Mouse (Mus musculus): ENCODE measurements at regions not wholly inside any gene's neighbourhood (a gene's known extent, or its start where the extent isn't known, plus 50 kb on each side); places are given as distances from the start of the nearest gene placed in this dataset.

GRCm38 (mm10) chr9:120733681-120734465 is 162.6 kb downstream of the Rpl14 start:
- no peak; the same call in 1 of the 2 replicates for ATAC-seq (replicated peaks; ENCODE audit: low FRiP score)
- Histone ChIP-seq H3K27ac (peak overlapping the region; percentile 6; the same call in 1 of the 2 replicates), H3K27me3 (no peaks in the 10 kb centered on the region), H3K4me1 (peaks cover 38% of the 10 kb centered on the region), H3K9ac (no peak overlapping the region), H3K4me3 (replicated peaks) (no peak overlapping the region), H3K4me2 (no peak overlapping the region), H3K36me3 (no peaks in the 10 kb centered on the region), H3K9me3 (replicated peaks) (no peaks in the 10 kb centered on the region)
- 36% methylated on average over 11 of the region's 11 CpGs for WGBS

DNA sequence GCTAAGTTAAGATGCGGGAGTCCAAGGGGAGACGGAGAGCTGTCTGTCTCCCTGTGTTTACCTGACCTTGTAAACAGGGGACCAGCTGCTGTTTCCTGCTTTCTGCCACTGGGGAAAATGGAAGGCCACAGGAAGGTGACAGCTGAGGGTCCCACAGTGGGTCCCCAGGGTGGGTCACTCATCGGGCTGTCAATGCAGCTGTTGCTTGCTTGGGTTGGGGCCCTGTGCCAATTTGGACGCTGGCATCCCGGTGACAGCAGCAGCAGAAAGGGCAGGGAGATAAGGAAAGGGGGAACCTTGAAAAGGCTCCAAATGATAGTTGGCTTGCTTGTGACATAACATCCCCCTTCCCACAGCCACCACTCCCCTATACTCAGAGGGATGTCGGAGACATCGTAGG is 164.0 kb downstream of the Rpl14 start:
- H3K27ac ChIP-seq = no peak overlapping the region
- no peaks in the 10 kb centered on the region for H3K9me3 ChIP-seq (replicated peaks)
- no peak overlapping the region for H3K4me3 ChIP-seq (replicated peaks)
- H3K4me2 ChIP-seq = no peak overlapping the region
- WGBS = 75% methylated on average over 7 of the region's 7 CpGs
- ATAC-seq (replicated peaks; ENCODE audit: low FRiP score) = no peak
- H3K9ac ChIP-seq = no peak overlapping the region
- peaks cover 51% of the 10 kb centered on the region for H3K4me1 ChIP-seq
- no peaks in the 10 kb centered on the region for H3K27me3 ChIP-seq
- H3K36me3 ChIP-seq = no peaks in the 10 kb centered on the region

DNA sequence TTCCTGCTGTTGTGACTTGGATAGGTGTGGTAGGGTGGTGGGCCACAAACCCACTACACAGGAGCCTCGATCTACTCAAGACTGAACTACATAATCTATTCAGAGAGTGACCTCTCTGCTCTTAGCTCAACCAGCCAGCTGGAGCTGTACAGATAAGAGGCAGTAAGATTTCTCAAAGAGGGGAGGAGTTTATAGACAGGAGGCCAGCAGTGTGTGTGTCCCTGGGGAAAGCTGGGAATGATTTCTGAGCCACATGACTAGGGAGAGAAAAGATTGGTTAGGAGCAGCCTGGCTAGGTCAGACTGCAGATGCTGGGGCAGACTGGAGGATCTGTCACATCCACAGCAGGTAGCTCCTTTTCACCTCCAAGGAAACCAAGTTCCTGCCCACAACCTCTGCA is 166.7 kb downstream of the Rpl14 start:
- no peaks in the 10 kb centered on the region for H3K27me3 ChIP-seq
- no peak overlapping the region for H3K9ac ChIP-seq
- H3K4me3 ChIP-seq (replicated peaks) = no peak overlapping the region
- 41% methylated on average over 1 of the region's 1 CpGs for WGBS
- no peak overlapping the region for H3K4me2 ChIP-seq
- H3K9me3 ChIP-seq (replicated peaks) = no peaks in the 10 kb centered on the region
- no peak for ATAC-seq (replicated peaks; ENCODE audit: low FRiP score)
- H3K36me3 ChIP-seq = no peaks in the 10 kb centered on the region
- no peak overlapping the region for H3K27ac ChIP-seq
- peaks cover 41% of the 10 kb centered on the region for H3K4me1 ChIP-seq

GRCm38 (mm10) chr9:120739199-120739952 is 168.1 kb downstream of the Rpl14 start:
- no peaks in the 10 kb centered on the region for H3K27me3 ChIP-seq
- H3K9me3 ChIP-seq (replicated peaks) = no peaks in the 10 kb centered on the region
- H3K4me2 ChIP-seq = no peak overlapping the region
- H3K36me3 ChIP-seq = no peaks in the 10 kb centered on the region
- 42% methylated on average over 14 of the region's 14 CpGs for WGBS
- peak overlapping the region; percentile 72 for H3K27ac ChIP-seq
- peak; percentile 58; the same call in 1 of the 2 replicates for ATAC-seq (replicated peaks; ENCODE audit: low FRiP score)
- no peak overlapping the region for H3K4me3 ChIP-seq (replicated peaks)
- H3K4me1 ChIP-seq = peaks cover 27% of the 10 kb centered on the region
- no peak overlapping the region for H3K9ac ChIP-seq

DNA sequence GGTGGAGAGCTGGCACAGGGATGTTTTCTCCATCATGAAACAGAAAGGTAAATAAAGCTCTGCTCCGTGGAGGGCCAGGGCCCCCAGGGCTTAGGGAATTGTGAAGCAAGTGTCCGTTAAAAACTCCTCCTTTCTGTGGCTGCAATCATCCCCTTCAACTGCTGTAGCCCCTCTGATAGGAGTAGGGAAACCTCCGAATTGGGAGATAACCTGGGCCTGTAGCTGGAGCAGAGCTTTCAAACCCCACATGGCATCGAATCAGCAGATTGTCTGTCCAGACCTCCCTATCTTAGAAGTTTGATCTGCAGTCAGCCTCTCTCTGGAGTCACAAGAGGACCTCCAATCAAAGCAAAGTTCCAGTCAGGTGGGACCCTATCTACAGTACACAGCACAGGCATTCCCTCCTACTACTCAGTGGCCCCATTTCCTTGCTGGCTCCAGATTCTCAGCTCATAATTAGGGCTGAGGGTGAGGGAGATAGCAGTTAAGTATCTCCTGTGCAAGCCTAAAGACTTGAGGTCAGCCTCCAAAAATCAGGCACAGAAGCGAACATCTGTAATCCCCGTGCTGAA is 168.8 kb downstream of the Rpl14 start:
- Histone ChIP-seq H3K27ac (peak overlapping the region; percentile 72), H3K4me3 (replicated peaks) (no peak overlapping the region), H3K9ac (no peak overlapping the region), H3K9me3 (replicated peaks) (no peaks in the 10 kb centered on the region), H3K36me3 (no peaks in the 10 kb centered on the region), H3K4me1 (peaks cover 21% of the 10 kb centered on the region), H3K27me3 (no peaks in the 10 kb centered on the region), H3K4me2 (no peak overlapping the region)
- ATAC-seq (replicated peaks; ENCODE audit: low FRiP score) = no peak
- WGBS = 39% methylated on average over 6 of the region's 6 CpGs

DNA sequence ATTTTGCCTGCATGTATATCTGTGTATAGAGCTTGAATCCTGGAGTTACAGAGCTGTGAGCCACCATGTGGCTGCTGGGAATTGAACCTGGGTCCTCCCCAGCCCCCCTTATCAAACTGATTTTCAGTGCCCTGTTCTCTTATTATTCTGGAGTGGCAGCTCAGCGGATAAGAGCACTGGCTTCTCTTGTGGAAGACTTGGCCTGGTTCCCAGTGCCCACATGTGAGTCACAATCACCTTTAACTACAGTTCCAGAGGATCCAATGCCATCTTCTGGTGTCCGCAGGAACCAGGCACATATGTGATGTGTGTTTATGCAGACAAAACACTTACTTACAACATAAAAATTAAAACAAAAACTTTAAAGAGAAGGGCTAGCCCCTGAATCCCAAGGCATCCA is 170.3 kb downstream of the Rpl14 start:
- H3K4me3 ChIP-seq (replicated peaks) = no peak overlapping the region
- no peaks in the 10 kb centered on the region for H3K9me3 ChIP-seq (replicated peaks)
- peaks cover 16% of the 10 kb centered on the region for H3K4me1 ChIP-seq
- H3K27ac ChIP-seq = no peak overlapping the region
- no peaks in the 10 kb centered on the region for H3K36me3 ChIP-seq
- 89% methylated on average over 2 of the region's 2 CpGs for WGBS
- H3K27me3 ChIP-seq = no peaks in the 10 kb centered on the region
- H3K4me2 ChIP-seq = no peak overlapping the region
- no peak for ATAC-seq (replicated peaks; ENCODE audit: low FRiP score)
- no peak overlapping the region for H3K9ac ChIP-seq

GRCm38 (mm10) chr9:120743455-120743854 is 172.2 kb downstream of the Rpl14 start:
- no peaks in the 10 kb centered on the region for H3K36me3 ChIP-seq
- H3K4me3 ChIP-seq (replicated peaks) = no peak overlapping the region
- H3K9ac ChIP-seq = no peak overlapping the region
- H3K27ac ChIP-seq = no peak overlapping the region
- WGBS = 69% methylated on average over 9 of the region's 9 CpGs
- H3K27me3 ChIP-seq = no peaks in the 10 kb centered on the region
- no peaks in the 10 kb centered on the region for H3K9me3 ChIP-seq (replicated peaks)
- H3K4me1 ChIP-seq = peaks cover 16% of the 10 kb centered on the region
- H3K4me2 ChIP-seq = no peak overlapping the region
- no peak for ATAC-seq (replicated peaks; ENCODE audit: low FRiP score)

- no peaks in the 10 kb centered on the region for H3K9me3 ChIP-seq (replicated peaks)
- H3K27ac ChIP-seq = no peak overlapping the region
- no peak overlapping the region for H3K9ac ChIP-seq
- no peak overlapping the region for H3K4me2 ChIP-seq
- no peak for ATAC-seq (replicated peaks; ENCODE audit: low FRiP score)
- WGBS = 93% methylated on average over 6 of the region's 6 CpGs
- no peaks in the 10 kb centered on the region for H3K4me1 ChIP-seq
- H3K36me3 ChIP-seq = no peaks in the 10 kb centered on the region
- no peak overlapping the region for H3K4me3 ChIP-seq (replicated peaks)
- no peaks in the 10 kb centered on the region for H3K27me3 ChIP-seq
Measured at GRCm38 (mm10) chr9:120745674-120746073, 174.4 kb downstream of the Rpl14 start.

DNA sequence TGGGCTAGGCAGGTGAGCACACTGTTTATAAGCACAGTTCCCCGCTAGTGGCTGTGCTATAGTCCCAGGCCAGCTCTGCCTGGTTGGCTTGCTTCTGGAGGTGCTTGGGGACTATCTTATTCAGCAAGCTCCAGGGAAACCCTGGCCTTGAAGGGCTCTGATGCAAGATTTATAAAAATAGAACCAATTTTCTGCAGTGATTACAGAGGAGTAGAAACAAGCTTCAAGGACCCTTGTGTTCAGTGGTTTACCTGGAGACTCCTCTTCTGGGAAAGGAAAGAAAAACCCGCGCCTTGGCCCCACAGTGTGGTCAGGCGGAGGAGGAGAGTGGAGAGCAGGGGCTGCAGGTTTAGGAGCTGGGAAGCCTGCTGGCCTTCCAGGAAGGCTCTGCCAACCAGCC is 178.2 kb upstream of the Ctnnb1 start:
- ATAC-seq (replicated peaks; ENCODE audit: low FRiP score) = no peak
- Histone ChIP-seq H3K36me3 (no peaks in the 10 kb centered on the region), H3K4me3 (replicated peaks) (no peak overlapping the region), H3K4me2 (no peak overlapping the region), H3K9me3 (replicated peaks) (no peaks in the 10 kb centered on the region), H3K27ac (no peak overlapping the region), H3K27me3 (no peaks in the 10 kb centered on the region), H3K9ac (no peak overlapping the region), H3K4me1 (no peaks in the 10 kb centered on the region)
- 85% methylated on average over 4 of the region's 4 CpGs for WGBS

DNA sequence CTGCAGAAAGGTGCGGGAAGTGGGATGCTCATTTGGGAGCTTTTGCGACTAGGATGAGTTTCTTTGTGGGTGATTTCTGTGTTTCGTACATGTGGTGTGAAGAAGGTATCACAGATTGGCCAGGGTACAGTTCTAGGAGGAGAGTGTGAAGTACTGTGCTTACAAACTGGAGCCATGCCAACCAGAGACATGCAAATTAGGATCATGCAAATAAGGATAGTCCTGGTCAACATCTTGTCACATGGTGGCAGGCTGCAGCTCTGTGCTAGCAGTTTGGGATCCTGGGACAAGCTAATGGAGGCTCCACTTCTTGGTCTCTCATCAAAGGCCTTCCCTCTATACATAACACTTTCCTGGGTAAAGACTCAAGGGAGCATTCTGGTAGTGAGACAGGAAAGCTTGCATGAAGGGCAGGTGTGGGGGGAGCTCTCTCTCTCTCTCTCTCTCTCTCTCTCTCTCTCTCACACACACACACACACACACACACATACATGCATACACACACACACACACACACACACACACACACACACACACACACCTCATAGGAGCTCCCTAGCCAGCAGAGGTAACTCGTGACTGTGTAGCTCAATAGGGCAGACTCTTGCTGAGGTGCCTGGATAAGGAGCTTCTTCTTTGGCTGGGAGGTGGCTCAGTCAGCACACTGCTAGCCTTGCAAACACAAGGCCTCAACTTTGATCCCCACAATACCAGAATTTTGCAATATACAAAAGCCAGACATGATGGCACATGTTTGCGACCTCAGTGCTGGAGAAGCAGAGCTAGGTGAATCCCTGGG is 177.1 kb upstream of the Ctnnb1 start:
- Histone ChIP-seq H3K36me3 (no peaks in the 10 kb centered on the region), H3K27me3 (no peaks in the 10 kb centered on the region), H3K9ac (no peak overlapping the region), H3K4me1 (no peaks in the 10 kb centered on the region), H3K27ac (no peak overlapping the region), H3K9me3 (replicated peaks) (no peaks in the 10 kb centered on the region), H3K4me3 (replicated peaks) (no peak overlapping the region), H3K4me2 (no peak overlapping the region)
- WGBS = 85% methylated on average over 5 of the region's 5 CpGs
- ATAC-seq (replicated peaks; ENCODE audit: low FRiP score) = no peak

- ATAC-seq (replicated peaks; ENCODE audit: low FRiP score) = no peak
- no peaks in the 10 kb centered on the region for H3K27me3 ChIP-seq
- no peak overlapping the region for H3K27ac ChIP-seq
- H3K9me3 ChIP-seq (replicated peaks) = no peaks in the 10 kb centered on the region
- H3K4me2 ChIP-seq = no peak overlapping the region
- H3K4me1 ChIP-seq = peaks cover 14% of the 10 kb centered on the region
- no peak overlapping the region for H3K4me3 ChIP-seq (replicated peaks)
- no peaks in the 10 kb centered on the region for H3K36me3 ChIP-seq
- no peak overlapping the region for H3K9ac ChIP-seq
Measured at GRCm38 (mm10) chr9:120754151-120754550, 174.9 kb upstream of the Ctnnb1 start.

GRCm38 (mm10) chr9:120755486-120755885 is 173.5 kb upstream of the Ctnnb1 start:
- ATAC-seq (replicated peaks; ENCODE audit: low FRiP score) = no peak
- 92% methylated on average over 7 of the region's 7 CpGs for WGBS

More at GRCm38 (mm10) chr9:120755486-120755885, 173.5 kb upstream of the Ctnnb1 start:
- H3K36me3 ChIP-seq = no peaks in the 10 kb centered on the region
- no peak overlapping the region for H3K9ac ChIP-seq
- H3K27me3 ChIP-seq = no peaks in the 10 kb centered on the region
- H3K4me2 ChIP-seq = no peak overlapping the region
- no peak overlapping the region for H3K4me3 ChIP-seq (replicated peaks)
- H3K4me1 ChIP-seq = peaks cover 25% of the 10 kb centered on the region
- no peak overlapping the region for H3K27ac ChIP-seq
- 0 out of 2 replicates have a peak, but pooled peaks cover 2% of the 10 kb centered on the region for H3K9me3 ChIP-seq (replicated peaks)
